Mouse (Mus musculus) ES-Bruce4 (cell line): Measurements from ENCODE around the gene Fam209.

Experiments
- CTCF ChIP-seq: IDR thresholded peaks from one replicate; pipeline ENCODE4 v1.8.1; 2011; ENCODE audit warnings: low read depth, low read length
- POLR2A ChIP-seq: IDR thresholded peaks from one replicate; pipeline ENCODE4 v1.8.1; 2011; ENCODE audit warnings: low read length; ENCODE audit not compliant: insufficient read depth

GRCm38 (mm10) chr2:172506121-172506520 is 33.8 kb downstream of the Fam209 start:
- TF ChIP-seq CTCF: no peak
- no peak for TF ChIP-seq POLR2A
